Mouse (Mus musculus): ENCODE results near the gene Zfp644. TPM values are rescaled to one million over a fixed set of nuclear protein-coding genes. Genes with fewer than 3 reads are reported as not detected.
A peak's percentile ranks its signal among the peaks of the same experiment; 100 is the strongest.

Gene Zfp644
- polyA plus RNA-seq, 1 experiment from 2014 or later = 119 TPM

DNA sequence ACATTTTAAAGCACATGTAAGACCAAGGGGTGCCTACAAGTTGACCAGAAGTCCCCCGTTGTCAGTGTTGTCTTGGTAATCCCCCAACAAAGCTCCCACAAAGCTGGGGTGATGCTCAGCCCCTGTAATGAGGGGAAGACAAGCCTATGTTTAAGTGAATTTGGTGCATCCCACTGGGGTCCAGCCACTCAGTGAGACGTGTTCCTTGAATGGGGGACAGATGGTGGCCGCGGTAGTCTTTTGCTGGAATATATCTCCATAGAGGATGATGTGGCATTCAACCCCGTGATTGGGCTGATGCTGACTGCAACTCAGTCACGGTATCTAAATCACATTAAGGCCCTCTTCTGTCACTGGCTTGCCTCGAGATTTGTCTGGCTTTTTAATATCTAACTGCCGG is 97.6 kb downstream of the Zfp644 start:
- Histone ChIP-seq H3K4me3 (ENCODE audit: low read depth, low read length) (no peak overlapping the region), H3K4me2 (replicated peaks; ENCODE audit: low read depth, low read length) (no peak overlapping the region), H3K36me3 (ENCODE audit: control insufficient read depth, insufficient read depth, low read length) (no peaks in the 10 kb centered on the region), H3K27ac (ENCODE audit: low read depth, low read length) (no peak overlapping the region), H3K4me1 (replicated peaks; ENCODE audit: control insufficient read depth, insufficient read depth, low read length) (no peaks in the 10 kb centered on the region), H3K9me3 (ENCODE audit: control insufficient read depth, low read length) (no peaks in the 10 kb centered on the region), H3K27me3 (ENCODE audit: control insufficient read depth, insufficient read depth, low read length) (no peaks in the 10 kb centered on the region), H3K9ac (ENCODE audit: low read depth, low read length) (no peak overlapping the region)
- ATAC-seq (ENCODE audit: low FRiP score) (peak; percentile 51; the same call in 1 of the 2 replicates), DNase-seq (ENCODE audit: low spot score) (peak; percentile 30)
- 72% methylated on average over 8 of the region's 8 CpGs for WGBS

DNA sequence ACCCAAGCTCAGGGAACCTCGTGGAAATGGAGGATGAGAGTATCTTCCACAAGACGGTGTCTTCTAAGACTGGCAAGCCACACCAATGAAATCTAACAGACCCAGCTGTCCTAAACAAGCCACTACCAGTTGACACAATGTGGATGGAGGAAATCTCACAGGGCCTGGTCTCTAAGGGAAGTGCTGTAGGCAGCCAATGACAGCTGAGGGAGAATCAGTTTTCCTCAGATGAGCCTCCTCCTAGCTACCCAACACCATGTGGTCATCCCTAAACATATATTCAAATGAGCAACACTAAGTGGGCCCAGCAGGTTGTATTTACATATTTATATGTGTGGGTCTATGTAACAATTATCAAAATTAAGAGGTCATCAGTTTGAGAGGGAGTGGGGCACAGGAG is 99.6 kb downstream of the Zfp644 start:
- no peak overlapping the region for H3K27ac ChIP-seq (ENCODE audit: low read depth, low read length)
- WGBS = 83% methylated on average over 2 of the region's 2 CpGs
- no peaks in the 10 kb centered on the region for H3K9me3 ChIP-seq (ENCODE audit: control insufficient read depth, low read length)
- no peaks in the 10 kb centered on the region for H3K36me3 ChIP-seq (ENCODE audit: control insufficient read depth, insufficient read depth, low read length)
- DNase-seq (ENCODE audit: low spot score) (no peak), ATAC-seq (ENCODE audit: low FRiP score) (peak; percentile 40; the same call in 1 of the 2 replicates)
- H3K4me2 ChIP-seq (replicated peaks; ENCODE audit: low read depth, low read length) = no peak overlapping the region
- H3K4me1 ChIP-seq (replicated peaks; ENCODE audit: control insufficient read depth, insufficient read depth, low read length) = no peaks in the 10 kb centered on the region
- H3K27me3 ChIP-seq (ENCODE audit: control insufficient read depth, insufficient read depth, low read length) = no peaks in the 10 kb centered on the region
- no peak overlapping the region for H3K9ac ChIP-seq (ENCODE audit: low read depth, low read length)
- H3K4me3 ChIP-seq (ENCODE audit: low read depth, low read length) = no peak overlapping the region

DNA sequence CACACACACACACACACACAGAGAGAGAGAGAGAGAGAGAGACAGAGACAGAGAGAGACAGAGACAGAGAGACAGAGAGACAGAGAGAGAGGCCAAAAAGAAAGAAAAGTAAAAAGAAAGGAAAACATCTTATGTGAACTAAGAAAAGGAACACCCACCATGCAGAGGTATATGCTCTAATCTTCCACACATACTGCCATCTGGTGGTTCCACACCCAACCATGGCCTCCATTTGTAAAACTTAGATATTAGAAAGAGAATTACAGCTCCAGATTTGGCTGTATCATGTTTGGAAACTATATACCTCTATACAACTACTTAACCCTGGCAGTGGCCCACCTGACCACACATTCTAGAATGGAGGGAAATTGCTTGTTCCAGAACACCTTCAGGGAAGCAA is 102.7 kb downstream of the Zfp644 start:
- Histone ChIP-seq H3K4me3 (ENCODE audit: low read depth, low read length) (no peak overlapping the region), H3K27ac (ENCODE audit: low read depth, low read length) (no peak overlapping the region), H3K27me3 (ENCODE audit: control insufficient read depth, insufficient read depth, low read length) (no peaks in the 10 kb centered on the region), H3K4me2 (replicated peaks; ENCODE audit: low read depth, low read length) (no peak overlapping the region), H3K9ac (ENCODE audit: low read depth, low read length) (no peak overlapping the region), H3K4me1 (replicated peaks; ENCODE audit: control insufficient read depth, insufficient read depth, low read length) (no peaks in the 10 kb centered on the region), H3K36me3 (ENCODE audit: control insufficient read depth, insufficient read depth, low read length) (no peaks in the 10 kb centered on the region), H3K9me3 (ENCODE audit: control insufficient read depth, low read length) (no peaks in the 10 kb centered on the region)
- ATAC-seq (ENCODE audit: low FRiP score) (no peak), DNase-seq (ENCODE audit: low spot score) (no peak)

DNA sequence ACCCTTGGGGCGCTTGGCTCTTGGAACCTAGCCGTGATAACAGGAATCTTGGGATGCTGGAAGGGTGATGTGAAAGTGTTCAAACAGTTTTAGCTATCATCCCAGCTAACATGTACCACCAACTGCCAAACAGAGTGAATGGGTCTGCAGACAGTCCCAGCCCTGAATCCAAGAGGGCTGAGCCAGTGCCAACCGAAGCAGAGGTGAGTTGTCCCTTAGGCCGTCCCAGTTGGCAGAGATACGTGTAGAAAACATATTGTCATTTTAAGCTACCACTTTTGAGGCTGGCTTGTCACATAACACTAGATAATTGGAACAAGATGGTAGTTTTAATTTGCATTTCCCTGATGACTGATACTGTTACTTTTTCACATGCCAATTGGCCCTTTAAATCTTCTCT is 106.4 kb downstream of the Zfp644 start:
- ATAC-seq (ENCODE audit: low FRiP score) (no peak), DNase-seq (ENCODE audit: low spot score) (no peak)
- no peak overlapping the region for H3K9ac ChIP-seq (ENCODE audit: low read depth, low read length)
- no peaks in the 10 kb centered on the region for H3K27me3 ChIP-seq (ENCODE audit: control insufficient read depth, insufficient read depth, low read length)
- H3K4me1 ChIP-seq (replicated peaks; ENCODE audit: control insufficient read depth, insufficient read depth, low read length) = no peaks in the 10 kb centered on the region
- 93% methylated on average over 5 of the region's 5 CpGs for whole genome bisulfite sequencing
- no peaks in the 10 kb centered on the region for H3K36me3 ChIP-seq (ENCODE audit: control insufficient read depth, insufficient read depth, low read length)
- no peak overlapping the region for H3K4me3 ChIP-seq (ENCODE audit: low read depth, low read length)
- H3K27ac ChIP-seq (ENCODE audit: low read depth, low read length) = no peak overlapping the region
- H3K4me2 ChIP-seq (replicated peaks; ENCODE audit: low read depth, low read length) = no peak overlapping the region
- no peaks in the 10 kb centered on the region for H3K9me3 ChIP-seq (ENCODE audit: control insufficient read depth, low read length)

DNA sequence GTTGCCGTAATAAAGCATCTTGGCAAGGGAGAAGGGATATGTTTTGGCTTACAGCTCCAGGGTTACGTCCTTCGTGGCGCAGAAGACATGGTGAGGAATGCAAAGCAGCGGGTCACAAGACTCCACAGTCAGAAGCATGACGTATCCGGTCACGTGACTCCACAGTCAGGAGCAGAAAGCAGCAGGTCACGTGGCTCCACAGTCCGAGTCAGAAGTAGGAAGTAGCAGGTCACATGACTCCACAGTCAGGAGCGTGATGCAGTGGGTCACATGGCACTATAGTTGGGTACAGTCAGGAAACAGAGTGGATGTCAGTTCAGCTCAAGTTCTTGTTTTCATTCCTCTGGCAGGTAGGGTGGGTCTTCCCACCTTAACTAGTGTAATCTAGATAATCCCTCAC is 107.4 kb downstream of the Zfp644 start:
- Histone ChIP-seq H3K9me3 (ENCODE audit: control insufficient read depth, low read length) (no peaks in the 10 kb centered on the region), H3K4me2 (replicated peaks; ENCODE audit: low read depth, low read length) (no peak overlapping the region), H3K9ac (ENCODE audit: low read depth, low read length) (no peak overlapping the region), H3K4me3 (ENCODE audit: low read depth, low read length) (no peak overlapping the region), H3K36me3 (ENCODE audit: control insufficient read depth, insufficient read depth, low read length) (no peaks in the 10 kb centered on the region), H3K27me3 (ENCODE audit: control insufficient read depth, insufficient read depth, low read length) (no peaks in the 10 kb centered on the region), H3K27ac (ENCODE audit: low read depth, low read length) (no peak overlapping the region), H3K4me1 (replicated peaks; ENCODE audit: control insufficient read depth, insufficient read depth, low read length) (no peaks in the 10 kb centered on the region)
- no peak for DNase-seq (ENCODE audit: low spot score)
- 92% methylated on average over 11 of the region's 11 CpGs for WGBS
- ATAC-seq (ENCODE audit: low FRiP score) = no peak

DNA sequence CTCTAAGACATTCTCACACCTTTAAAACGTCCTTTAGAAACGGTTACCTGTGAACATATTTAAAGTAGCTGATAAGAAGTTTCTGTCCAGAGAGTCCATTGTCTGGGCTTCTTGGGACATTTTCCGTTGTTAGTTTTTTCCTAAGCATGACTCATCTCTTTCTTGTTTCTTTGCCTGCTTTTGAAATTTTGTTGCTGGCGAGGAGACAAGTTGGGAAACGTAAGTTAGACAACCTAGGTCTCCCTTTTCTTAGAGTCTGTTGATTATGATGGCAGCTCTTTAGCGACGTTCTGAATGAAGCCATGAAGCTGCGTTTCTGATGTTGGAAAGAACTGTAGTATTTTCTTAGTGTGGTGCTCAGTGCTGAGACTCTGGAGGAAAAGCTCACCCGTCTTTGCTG is 108.1 kb downstream of the Zfp644 start:
- H3K27me3 ChIP-seq (ENCODE audit: control insufficient read depth, insufficient read depth, low read length) = no peaks in the 10 kb centered on the region
- no peaks in the 10 kb centered on the region for H3K4me1 ChIP-seq (replicated peaks; ENCODE audit: control insufficient read depth, insufficient read depth, low read length)
- DNase-seq (ENCODE audit: low spot score) (no peak), ATAC-seq (ENCODE audit: low FRiP score) (no peak)
- no peak overlapping the region for H3K4me2 ChIP-seq (replicated peaks; ENCODE audit: low read depth, low read length)
- no peak overlapping the region for H3K4me3 ChIP-seq (ENCODE audit: low read depth, low read length)
- 94% methylated on average over 9 of the region's 9 CpGs for WGBS
- no peaks in the 10 kb centered on the region for H3K36me3 ChIP-seq (ENCODE audit: control insufficient read depth, insufficient read depth, low read length)
- H3K27ac ChIP-seq (ENCODE audit: low read depth, low read length) = no peak overlapping the region
- H3K9ac ChIP-seq (ENCODE audit: low read depth, low read length) = no peak overlapping the region
- H3K9me3 ChIP-seq (ENCODE audit: control insufficient read depth, low read length) = no peaks in the 10 kb centered on the region

DNA sequence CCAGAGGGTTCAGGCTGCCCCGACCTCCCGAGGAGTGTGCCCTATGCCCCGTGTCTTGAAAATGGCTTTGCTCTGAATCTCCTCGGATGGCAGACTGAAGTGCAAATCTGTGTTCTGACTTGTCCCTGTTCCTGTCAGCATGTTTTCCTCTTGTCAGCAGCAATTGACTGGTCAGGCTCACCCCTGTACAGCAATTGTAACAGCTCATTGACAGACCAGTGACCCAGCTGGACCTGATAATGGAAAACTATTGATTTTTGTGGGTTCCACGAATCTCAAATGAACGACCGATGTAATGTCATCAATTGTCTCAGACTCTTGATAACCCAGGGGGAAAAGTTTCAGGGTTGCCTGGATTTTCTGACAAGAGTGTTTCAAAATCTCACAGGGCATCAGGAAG is 116.1 kb downstream of the Zfp644 start:
- no peak for ATAC-seq (ENCODE audit: low FRiP score)
- Histone ChIP-seq H3K9ac (ENCODE audit: low read depth, low read length) (no peak overlapping the region), H3K4me2 (replicated peaks; ENCODE audit: low read depth, low read length) (no peak overlapping the region), H3K9me3 (ENCODE audit: control insufficient read depth, low read length) (no peaks in the 10 kb centered on the region), H3K36me3 (ENCODE audit: control insufficient read depth, insufficient read depth, low read length) (no peaks in the 10 kb centered on the region), H3K27me3 (ENCODE audit: control insufficient read depth, insufficient read depth, low read length) (peaks cover 2% of the 10 kb centered on the region; the same call in 1 of the 2 replicates), H3K27ac (ENCODE audit: low read depth, low read length) (no peak overlapping the region), H3K4me3 (ENCODE audit: low read depth, low read length) (no peak overlapping the region), H3K4me1 (replicated peaks; ENCODE audit: control insufficient read depth, insufficient read depth, low read length) (no peaks in the 10 kb centered on the region)
- 73% methylated on average over 7 of the region's 7 CpGs for WGBS
- no peak for DNase-seq (ENCODE audit: low spot score)

DNA sequence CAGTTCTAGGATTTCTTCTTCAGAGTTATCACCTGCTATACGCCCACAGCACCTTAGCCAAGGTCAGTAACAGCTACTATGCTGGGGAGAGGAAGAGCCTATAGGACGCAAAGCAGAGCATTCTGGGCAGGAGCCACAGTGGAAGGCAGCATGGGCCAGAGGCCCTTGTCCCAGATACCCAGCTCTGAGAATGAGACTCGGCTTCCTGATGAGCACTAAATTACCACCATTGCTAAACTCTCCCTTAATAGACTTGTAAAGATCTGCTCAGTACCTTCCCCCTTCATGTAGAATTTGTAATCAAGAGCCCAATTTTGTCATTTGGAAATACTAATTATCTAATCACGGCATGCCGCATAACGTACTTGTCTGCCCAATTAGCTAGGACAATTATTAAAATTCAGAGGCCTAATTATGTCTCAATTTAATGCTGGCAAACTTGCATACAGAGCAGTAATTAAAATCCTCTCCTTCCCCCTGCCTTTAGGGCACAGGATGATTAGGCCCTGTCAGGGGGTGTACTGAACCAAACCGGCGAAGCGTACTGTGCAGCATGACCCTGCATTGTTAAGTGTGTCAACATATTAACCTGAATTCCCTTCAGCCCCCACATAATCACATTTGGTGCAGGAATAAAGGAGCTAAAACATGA is 119.7 kb downstream of the Zfp644 start:
- WGBS = 66% methylated on average over 9 of the region's 9 CpGs
- H3K27ac ChIP-seq (ENCODE audit: low read depth, low read length) = no peak overlapping the region

DNA sequence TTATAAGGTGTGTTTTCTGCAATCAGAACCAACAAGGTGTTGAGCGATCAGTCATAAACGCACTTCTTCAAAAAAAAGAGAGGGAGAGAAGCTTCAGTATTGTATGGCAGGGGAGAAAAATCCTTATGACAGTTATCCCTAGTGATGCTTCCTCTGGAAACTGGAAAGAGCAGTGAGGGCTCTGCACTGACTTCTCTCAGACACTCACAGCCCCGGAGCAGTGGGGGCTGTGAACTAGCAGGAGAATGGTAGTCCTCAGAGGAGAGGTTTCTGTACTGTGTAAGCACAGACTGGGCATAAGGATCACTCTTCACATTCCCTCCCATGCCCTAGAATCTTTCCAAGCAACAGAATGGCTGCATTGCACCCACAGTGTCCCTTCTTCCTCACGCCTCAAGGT is 122.0 kb downstream of the Zfp644 start:
- Histone ChIP-seq H3K36me3 (ENCODE audit: control insufficient read depth, insufficient read depth, low read length) (no peaks in the 10 kb centered on the region), H3K27me3 (ENCODE audit: control insufficient read depth, insufficient read depth, low read length) (peaks cover 11% of the 10 kb centered on the region; the same call in 1 of the 2 replicates), H3K4me2 (replicated peaks; ENCODE audit: low read depth, low read length) (peak overlapping the region; percentile 95; the same call in 1 of the 2 replicates), H3K4me3 (ENCODE audit: low read depth, low read length) (peak overlapping the region; percentile 46), H3K9ac (ENCODE audit: low read depth, low read length) (no peak overlapping the region), H3K27ac (ENCODE audit: low read depth, low read length) (no peak overlapping the region), H3K4me1 (replicated peaks; ENCODE audit: control insufficient read depth, insufficient read depth, low read length) (no peaks in the 10 kb centered on the region), H3K9me3 (ENCODE audit: control insufficient read depth, low read length) (no peaks in the 10 kb centered on the region)
- DNase-seq (ENCODE audit: low spot score) (peak; percentile 18), ATAC-seq (ENCODE audit: low FRiP score) (no peak)
- WGBS = 17% methylated on average over 4 of the region's 4 CpGs

More for the DNA sequence above, 119.7 kb downstream of the Zfp644 start:
- Histone ChIP-seq H3K27me3 (ENCODE audit: control insufficient read depth, insufficient read depth, low read length) (peaks cover 9% of the 10 kb centered on the region; the same call in 1 of the 2 replicates), H3K4me2 (replicated peaks; ENCODE audit: low read depth, low read length) (no peak overlapping the region), H3K9me3 (ENCODE audit: control insufficient read depth, low read length) (no peaks in the 10 kb centered on the region), H3K4me3 (ENCODE audit: low read depth, low read length) (no peak overlapping the region), H3K36me3 (ENCODE audit: control insufficient read depth, insufficient read depth, low read length) (no peaks in the 10 kb centered on the region), H3K9ac (ENCODE audit: low read depth, low read length) (no peak overlapping the region), H3K4me1 (replicated peaks; ENCODE audit: control insufficient read depth, insufficient read depth, low read length) (no peaks in the 10 kb centered on the region)
- ATAC-seq (ENCODE audit: low FRiP score) = no peak
- DNase-seq (ENCODE audit: low spot score) = no peak

Measured in hindbrain, embryonic 11.5 days (tissue).